Mouse (Mus musculus) urinary bladder, adult 18-20 months (tissue): ENCODE data around the gene Cmc2.

ENCODE experiments used
- DNase-seq, 2 experiments: peaks; one replicate each; pipeline ENCODE4 v3.0.0; 2022; ENCODE audit warnings: low spot score in 2 of 2, mixed read lengths in 2 of 2

The Cmc2 gene

DNA sequence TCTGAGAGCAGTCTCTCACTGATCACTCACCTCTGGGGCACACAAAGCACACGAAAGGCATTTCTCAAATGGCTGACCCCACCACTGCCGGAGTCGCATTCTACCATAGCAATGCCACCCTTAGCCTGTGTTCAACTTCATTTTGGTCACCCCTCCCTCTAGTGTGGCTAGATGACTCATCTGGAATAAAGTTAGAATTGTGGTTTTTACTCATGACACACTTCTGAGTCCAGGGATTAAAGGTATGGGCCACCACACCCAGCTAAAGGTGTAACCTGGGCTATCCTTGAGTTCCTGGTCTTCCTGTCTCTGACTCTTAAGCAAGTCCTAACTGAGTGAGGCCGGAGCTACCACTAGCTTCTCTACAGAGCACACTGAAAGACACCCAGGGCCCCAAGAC is 15.4 kb downstream of the Cmc2 start:
- no peak for DNase-seq

DNA sequence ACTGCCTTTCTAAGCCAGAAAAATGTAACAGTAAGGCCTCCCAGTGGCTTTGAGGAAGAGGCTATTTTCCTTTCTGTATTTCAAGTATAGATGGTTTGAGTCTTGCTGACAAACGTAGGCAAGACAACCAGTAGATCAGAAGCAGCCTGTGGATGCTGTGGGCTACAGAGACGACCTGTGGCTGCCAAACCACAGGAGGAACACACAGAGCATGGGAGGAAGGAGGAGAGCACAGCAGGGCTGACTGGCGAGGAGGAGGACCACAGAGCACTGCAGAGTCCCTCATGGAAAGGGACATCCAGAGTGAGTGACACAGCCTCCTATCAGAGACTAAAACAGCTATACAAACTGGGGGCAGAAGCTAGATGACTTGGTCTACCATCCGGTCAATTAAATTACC is 16.0 kb downstream of the Cmc2 start:
- DNase-seq, result no peak

DNA sequence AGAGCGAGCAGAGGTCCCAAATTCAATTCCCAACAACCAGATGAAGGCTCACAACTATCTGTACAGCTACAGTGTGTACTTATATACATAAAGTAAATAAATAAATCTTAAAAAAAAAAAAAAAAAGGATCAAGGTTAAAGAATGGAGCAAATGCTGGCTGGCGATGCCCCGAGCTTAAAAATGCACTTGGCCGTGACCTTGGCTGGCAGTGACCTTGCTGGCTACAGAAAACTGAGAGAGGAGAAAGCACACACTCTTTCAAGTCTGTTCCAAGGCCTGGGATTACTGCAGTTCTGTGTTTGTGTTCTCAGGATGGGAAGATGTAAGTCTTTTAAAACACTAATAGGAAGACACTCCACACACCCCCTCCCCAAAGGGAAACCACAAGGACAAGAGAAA is 16.5 kb downstream of the Cmc2 start:
- no peak for DNase-seq

DNA sequence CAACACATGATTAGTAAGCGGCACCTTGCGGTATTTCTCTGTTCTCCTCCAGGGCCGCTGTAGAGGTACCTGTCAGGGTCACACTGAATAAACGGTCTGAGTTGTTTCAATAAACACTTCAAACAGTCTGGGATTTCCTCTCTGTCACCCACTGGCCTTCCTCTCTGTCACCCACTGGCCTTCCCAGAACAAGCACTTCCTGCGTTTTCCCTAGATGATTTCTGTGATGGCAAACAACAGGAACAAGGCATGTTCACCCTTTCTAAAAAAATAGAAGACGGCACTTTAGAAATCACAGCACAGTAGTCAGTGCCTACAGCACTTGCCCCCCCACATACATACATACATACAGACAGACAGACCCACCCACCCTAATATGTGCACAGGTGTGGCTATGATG is 25.7 kb downstream of the Cmc2 start:
- DNase-seq, result no peak

DNA sequence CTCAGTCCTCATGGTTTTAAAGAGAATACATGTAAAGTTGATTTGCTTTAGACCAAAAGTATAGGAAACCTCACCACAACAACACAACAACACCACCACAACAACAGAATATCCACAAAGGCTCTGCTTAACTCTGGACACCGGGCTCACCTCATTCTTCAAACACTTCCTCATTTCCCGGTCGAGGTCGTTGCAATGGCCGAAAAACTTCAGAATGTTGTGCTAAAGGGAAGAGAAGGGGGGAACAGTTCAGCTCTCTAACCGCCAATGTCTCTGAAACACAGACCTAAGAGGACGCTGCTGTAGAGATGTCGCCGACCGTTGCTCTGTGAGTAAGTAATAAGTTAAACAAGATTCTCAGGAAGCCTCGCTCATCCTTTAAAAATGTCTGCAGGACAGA is 27.3 kb downstream of the Cmc2 start:
- DNase-seq, result no peak

DNA sequence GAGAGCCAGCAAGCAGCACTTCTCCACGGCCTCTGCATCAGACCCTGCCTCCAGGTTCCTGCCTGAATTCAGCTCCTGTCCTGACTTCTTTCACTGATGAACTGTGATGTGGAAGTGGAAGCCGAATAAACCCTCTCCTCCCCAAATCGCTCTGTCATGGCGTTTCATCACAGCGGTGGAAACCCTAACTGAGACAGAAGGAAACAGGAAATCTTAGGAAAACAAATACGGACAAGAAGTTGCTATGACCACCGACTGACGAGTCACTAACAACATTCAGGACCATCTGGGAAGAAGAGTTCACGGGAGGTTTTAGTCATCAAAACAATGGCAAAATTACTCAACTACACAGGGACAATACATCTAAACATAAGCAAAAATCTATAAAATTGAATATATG is 28.6 kb downstream of the Cmc2 start:
- no peak for DNase-seq

DNA sequence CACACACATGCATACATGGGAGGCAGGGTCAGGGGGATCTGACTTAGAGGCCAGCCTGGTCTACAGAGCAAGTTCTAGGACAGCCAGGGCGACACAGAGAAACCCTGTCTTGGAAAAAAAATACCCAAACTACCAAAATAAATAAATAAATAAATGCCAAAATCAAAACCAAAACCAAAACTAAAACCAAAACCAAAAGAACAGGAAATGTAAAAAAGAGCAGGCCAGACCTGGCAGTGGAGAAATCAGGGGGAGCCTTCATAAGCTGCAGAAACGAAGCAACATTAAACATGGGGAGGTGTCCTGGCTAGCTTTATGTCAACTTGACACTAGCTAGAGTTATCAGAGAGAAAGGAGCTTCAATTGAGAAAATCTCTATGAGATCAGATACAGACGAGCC is 29.1 kb downstream of the Cmc2 start:
- DNase-seq, result no peak

DNA sequence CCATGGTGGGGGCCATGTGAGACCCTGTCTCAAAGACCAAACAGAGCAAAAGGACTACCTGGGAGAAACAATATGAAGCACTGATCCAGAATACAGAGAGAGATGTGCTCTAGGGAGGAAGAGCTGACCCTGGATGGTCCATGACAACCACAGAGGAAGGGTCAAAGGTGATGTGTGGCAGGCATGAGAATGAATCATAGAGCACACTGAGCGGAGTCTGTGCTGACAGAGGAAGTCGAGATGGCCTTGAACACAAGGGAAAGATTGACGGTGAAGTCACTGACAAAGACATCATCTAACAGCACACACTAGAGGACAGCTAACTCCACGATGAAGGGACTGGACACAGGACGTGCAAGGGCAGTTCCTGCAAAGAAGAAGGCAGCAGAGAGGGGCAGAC is 29.8 kb downstream of the Cmc2 start:
- no peak for DNase-seq

DNA sequence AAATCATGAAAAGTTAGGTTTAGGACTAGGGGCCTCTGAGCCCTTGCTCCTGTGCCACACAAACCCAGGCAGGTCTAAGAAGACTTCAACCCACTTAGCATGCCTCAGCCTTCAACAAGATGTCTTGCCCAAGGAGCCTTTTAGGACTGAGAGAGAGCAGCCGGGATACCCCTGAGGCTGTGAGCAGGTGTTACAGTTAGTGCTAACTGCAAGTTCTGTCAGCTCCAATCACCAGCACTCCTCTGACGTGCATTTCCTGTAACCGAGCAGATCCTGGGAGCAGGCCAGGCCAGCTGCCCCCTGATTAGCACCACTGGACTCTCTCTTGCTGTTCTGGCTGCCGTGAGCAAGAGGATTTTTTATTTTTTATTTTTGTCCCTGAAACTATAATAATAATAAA is 33.4 kb downstream of the Cmc2 start:
- DNase-seq, result no peak

DNA sequence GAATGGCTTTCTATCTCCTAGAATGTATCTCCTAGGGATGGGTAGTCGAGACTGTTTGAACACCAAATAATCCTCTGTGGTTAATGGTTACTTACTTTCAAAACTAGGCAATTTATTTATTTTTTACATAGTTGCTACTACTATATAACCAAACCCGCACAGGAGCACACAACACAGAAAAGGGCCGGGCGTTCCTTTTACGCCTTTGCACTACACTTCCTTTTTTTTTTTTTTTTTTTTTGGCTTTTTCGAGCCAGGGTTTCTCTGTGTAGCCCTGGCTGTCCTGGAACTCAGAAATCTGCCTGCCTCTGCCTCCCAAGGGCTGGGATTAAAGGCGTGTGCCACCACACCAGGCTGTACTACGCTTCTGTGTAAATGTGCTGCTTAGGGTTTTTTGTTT is 39.9 kb downstream of the Cmc2 start:
- no peak for DNase-seq

DNA sequence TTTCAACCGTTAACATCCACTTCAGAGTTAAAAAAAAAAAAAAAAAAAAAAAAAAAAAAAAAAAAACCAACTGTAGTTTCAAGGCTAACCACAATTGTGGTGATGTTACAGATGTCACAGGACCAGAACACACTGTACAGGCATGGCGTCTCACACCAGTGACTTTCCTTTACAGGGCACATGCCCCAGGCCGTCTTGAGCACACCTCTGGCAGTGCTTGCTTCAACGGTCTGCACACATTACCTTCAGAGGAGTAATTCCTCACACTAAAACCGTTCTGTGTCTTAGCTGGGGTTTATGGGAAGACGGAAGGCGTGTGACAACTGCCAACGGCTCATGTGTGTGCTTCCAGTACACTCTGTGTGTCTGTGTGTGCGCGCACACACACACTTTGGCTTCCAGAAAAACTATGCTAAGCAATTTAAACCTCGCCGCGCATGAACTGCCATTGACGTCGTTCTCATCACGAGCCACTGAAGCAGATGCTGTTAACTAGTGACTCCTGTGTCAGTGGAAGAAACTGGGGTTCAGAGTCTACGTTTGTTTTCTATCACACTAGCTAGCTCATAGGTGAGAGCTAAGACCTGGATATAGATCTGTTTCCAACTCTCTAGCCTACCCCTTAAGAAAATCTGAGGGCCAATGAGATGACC is 45.3 kb downstream of the Cmc2 start:
- no peak for DNase-seq

DNA sequence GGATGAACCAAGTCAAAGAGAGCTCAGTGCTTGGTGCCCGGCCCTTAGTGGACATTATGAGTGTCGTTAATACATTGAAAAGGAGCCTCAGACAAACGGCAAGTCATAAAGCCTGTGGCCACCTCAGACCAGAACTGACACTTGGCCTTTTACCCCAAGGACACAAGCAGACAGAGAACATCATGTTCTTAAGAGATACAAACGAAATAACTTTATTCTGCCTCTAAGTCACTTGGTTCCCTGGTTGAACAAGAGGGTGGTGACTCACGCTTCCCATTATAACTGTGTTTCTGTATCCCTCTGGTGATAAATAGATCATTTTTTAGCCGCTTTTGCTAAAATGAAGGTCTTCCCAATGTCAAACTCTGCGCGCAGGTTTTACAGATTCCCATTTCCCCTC is 47.3 kb downstream of the Cmc2 start:
- no peak for DNase-seq

DNA sequence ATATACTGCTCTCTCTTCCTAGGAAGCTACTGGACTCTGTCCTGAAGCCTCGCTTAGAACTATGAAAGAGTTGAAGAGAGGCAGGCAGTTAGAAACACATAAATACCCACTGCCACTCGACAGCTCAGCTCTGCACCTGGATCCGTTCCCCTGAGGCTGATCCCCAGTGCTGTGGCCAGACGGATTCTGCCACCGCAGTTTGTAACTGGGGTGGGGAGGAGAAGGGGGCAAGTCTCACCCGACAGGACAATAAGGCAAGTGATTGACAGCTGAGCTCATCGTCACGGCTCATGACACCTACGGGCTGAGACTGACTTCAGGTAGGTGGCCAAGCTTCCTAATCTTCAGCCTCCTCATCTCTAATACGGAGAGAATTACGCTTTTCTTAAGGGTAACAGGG is 47.7 kb downstream of the Cmc2 start:
- no peak for DNase-seq

DNA sequence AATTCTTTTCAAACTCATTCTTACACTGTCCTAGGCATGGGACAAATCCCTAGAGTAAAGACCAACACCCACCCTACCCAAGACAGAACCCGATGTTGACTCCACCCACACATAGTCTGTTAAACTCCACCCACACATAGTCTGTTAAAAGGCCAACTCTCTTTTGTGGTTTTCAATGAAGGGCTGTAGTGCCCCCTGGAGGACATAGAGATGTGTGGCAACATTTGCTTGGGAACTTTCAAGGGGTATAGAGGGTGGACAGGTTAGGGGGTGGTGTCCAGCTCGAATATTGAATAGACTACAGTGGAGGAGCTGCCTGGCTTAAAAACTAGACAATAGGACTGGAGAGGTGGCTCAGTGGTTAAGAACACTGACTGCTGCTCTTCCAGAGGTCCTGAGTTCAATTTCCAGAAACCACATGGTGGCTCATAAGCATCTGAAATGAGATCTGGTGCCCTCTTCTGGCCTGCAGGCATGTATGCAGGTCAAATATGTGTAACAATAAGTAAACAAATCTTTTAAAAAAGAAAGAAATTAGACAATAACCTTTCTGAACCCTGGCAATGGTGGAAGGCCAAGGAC is 48.4 kb downstream of the Cmc2 start:
- no peak for DNase-seq

DNA sequence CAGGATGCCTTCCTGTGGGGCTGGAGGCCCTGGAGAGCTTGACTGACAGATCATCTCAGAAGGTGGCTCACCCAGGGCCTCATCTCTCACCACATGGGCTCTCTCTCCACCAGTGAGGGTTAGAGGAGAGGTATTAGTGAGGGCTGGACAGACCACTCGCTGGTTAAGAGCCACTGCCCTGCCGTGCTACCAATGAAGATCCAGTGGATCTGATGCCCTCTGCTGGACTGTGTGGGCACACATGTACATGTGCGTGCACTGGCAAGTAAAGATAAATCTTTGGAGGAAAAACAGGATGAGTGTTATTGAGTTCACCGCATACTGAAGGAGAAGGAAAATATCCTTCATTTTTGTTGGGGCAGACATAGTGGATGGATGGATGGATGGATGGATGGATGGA is 52.6 kb downstream of the Cmc2 start:
- DNase-seq, result peak in 1 of 2 experiments; percentile 19

DNA sequence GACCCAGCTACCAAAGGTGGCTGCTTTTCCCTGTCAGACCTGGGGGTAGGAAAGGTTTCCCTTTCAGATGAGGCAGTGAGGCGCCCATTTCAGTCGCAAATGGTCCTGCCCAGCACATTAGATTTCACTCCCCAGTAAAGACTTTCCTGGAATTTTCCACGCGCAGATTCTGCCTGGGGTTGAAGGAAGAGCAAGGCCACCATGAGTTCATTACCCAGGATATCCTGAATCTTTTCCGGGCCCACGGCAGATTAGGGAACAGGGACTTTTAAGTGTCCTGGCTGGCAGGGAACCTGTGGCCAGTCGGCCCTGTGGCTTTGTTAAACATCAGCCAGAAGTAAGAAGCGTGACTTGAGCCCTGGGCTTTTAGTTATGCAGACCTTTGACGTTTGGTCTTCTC is 53.9 kb downstream of the Cmc2 start:
- no peak for DNase-seq

DNA sequence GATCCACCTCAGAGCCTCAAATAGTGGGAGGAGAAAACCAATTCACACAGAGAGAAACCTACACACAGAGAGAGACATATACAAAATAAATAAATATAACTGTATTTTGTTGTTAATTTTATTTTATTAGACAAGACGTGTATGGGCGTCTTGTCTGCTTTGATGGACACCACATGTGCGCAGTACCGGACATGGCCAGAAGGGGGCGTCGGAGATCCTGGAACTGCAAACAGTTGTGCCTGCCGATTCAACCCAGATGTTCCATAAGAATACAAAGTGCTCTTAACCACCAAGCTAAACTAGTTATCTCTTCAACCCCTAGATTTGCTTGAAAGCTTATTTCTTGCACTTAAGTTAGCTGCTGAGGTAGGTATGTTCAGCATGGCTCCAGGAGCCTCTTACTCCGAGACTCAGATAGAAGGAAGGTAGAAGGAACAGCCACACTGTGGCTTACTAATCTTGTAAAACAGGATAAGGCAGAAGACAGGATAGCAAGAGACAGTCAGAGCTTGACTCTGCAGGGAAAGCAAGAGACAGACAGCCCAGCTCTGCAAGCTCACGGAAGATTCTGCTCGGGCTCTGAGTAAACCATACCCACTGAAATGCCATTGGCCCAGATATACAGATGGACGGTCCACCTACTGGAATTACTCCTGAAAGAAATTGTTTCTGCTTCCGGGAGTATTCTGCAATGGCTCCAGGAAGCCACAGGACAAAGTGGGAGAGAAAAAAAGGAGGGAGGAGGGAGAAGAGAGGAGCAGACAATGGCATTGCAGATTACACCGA is 54.9 kb downstream of the Cmc2 start:
- no peak for DNase-seq

DNA sequence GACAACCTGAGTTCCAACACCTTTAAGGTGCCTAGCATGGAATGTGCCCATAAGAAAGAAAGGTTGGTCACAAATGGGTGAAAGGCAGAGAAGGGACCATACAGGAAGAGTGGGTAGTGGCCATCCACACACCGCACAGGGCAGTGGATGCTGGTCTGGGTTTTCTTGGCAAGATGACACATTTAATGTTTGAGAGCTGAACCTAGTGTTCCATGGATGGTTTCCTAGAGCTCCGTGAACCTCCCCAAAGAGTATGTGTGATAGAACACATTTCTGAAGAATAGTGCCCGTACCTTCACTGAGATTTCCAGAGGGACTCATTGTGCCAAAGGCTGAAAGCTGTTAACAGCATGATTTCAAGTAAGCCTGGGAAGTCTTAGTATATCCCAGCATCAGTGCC is 56.7 kb downstream of the Cmc2 start:
- DNase-seq, result no peak

DNA sequence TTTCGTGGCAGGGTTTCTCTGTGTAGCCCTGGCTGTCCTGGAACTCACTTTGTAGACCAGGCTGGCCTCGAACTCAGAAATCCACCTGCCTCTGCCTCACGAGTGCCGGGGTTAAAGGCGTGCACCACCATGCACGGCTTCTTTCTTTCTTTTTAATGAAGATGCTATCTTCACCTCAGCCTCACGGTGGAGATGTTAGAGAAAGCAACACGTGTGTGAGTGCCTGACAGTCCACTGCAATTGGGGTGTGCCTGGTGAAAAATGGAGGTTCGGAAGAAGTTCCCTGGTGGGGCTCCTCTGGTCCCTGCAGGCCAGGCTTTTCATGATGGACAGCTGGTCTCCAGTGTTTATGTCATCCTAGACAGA is 57.2 kb downstream of the Cmc2 start:
- DNase-seq, result no peak

DNA sequence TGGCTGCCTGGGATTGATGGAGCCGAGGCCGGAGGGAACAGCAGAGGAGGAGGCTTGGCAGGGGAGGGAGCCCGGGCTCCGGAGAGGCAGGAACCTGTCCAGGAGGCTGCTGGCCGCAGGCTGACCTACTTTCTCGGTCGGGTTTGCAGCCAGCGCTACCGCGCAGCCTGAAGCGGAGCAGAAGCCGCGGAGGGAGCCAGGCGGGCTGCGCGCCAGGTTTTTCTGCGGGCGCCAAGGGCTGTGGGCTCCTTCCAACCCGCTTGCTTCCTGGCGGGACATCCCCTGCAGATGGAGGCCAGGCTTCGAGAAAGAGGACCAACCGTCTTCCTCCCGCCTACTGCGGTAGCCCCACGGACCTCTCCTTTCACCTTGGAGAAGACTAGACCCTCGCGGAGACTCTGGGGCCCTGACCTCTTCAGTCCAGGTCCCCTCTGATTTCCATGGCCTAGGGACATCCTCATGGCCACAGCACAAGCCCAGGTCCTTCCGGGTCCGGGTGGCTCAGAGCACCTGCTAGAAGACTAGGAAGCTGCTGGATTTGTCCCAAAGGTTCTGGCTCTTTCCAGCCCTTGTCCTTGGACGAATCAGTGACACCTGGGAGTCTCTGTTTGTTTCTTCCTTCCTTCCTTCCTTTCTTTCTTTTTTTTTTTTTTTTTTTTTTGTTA is 57.8 kb downstream of the Cmc2 start:
- DNase-seq, result peak; percentile 21 to 29

DNA sequence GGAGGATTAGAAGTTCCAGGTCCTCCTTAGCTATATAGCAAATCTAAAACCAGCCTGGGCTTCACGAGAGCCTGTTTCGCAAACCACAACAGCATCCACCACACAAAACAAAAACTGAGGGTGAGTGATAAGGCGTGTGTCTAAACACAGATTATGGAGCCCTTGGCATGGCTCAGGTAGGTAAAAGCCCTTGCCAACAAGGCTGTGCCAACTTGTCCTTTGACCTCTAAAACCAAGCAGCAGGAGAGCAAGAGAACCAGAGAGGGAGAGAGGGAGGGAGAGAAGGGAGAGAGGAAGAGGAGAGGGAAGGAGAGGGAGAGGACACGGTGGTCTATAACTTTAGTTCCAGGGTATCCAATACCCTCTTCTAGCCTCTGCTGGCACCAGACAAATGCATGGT is 59.1 kb downstream of the Cmc2 start:
- DNase-seq, result no peak

DNA sequence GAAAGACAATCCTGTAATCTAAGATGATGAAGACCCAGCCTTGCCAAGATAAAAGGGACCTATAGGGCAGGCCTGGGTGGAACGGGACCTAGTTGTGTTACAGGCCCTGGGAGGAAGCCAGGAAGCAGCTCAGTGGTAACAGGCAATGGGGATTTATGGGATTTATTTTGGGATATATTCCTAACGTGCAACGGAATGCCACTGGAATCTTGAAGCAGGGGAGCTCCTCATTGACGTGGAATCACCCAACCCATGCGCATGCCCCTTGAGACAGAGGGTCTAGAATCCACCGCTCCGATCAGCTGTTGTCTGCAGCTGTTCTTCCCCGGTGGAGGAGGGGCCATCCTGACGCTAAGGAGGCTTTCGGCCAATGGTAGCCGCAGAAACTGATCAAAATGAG is 69.2 kb downstream of the Cmc2 start:
- no peak for DNase-seq

DNA sequence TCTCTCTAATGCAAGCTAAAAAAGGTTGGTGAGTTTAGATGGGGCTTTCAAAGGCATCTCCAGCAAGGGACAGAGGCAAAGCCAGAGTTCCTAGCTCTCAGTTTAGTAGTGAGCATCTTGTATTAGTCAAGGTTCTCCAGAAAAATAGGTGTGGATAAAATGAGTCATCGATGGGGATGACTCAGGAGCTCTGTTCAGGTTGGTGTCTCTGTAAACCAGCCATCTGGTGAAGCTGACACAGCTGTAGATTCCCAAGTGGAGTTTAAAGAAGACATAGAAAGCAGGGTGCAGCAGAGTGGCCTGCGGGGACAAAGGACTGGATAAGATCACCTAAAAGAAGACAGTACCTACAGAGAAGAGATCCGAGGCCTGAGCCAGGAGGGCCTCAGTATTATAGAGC is 73.2 kb downstream of the Cmc2 start:
- DNase-seq, result no peak
